Mouse (Mus musculus) hindbrain, embryonic 16.5 days (tissue): ENCODE data around the gene Araf. TPM values are rescaled to one million over a fixed set of nuclear protein-coding genes. Genes with fewer than 3 reads are reported as not detected.

Experiments
- ATAC-seq: fragments of 200-750 bp; cut with Nextera tagmentation; 2 replicates; pipeline ENCODE4 v1.8.0; 2017; ENCODE audit warnings: moderate TSS enrichment, moderate library complexity
- H3K27ac ChIP-seq: fragments of 300-500 bp; sonication (generic); 2 replicates; pipeline ENCODE4 v1.5.1; 2014; ENCODE audit warnings: low read depth, mild to moderate bottlenecking, control low read depth, low read length, moderate library complexity
- H3K27me3 ChIP-seq: fragments of 300-500 bp; sonication (generic); replicated peaks from 2 replicates; pipeline ENCODE4 v1.6.1; 2014; ENCODE audit warnings: low read length; ENCODE audit not compliant: control insufficient read depth, insufficient read depth
- H3K36me3 ChIP-seq: fragments of 300-500 bp; sonication (generic); 2 replicates; pipeline ENCODE4 v1.6.1; 2014; ENCODE audit warnings: mild to moderate bottlenecking, low read length, moderate library complexity, mixed read lengths; ENCODE audit not compliant: control insufficient read depth, insufficient read depth
- H3K4me1 ChIP-seq: fragments of 300-500 bp; sonication (generic); 2 replicates; pipeline ENCODE4 v1.6.1; 2014; ENCODE audit warnings: low read depth, low read length; ENCODE audit not compliant: control insufficient read depth, insufficient read depth
- H3K4me2 ChIP-seq: fragments of 300-500 bp; sonication (generic); 2 replicates; pipeline ENCODE4 v1.6.1; 2014; ENCODE audit warnings: mild to moderate bottlenecking, low read length, control low read depth, moderate library complexity
- H3K4me3 ChIP-seq: fragments of 300-500 bp; sonication (generic); 2 replicates; pipeline ENCODE4 v1.5.1; 2014; ENCODE audit warnings: mild to moderate bottlenecking, low read length, control low read depth, moderate library complexity
- H3K9ac ChIP-seq: fragments of 300-500 bp; sonication (generic); 2 replicates; pipeline ENCODE4 v1.6.1; 2014; ENCODE audit warnings: low read depth, mild to moderate bottlenecking, control low read depth, low read length, moderate library complexity
- H3K9me3 ChIP-seq: fragments of 300-500 bp; sonication (generic); 2 replicates; pipeline ENCODE4 v1.6.1; 2014; ENCODE audit warnings: mild to moderate bottlenecking, low read length, moderate library complexity; ENCODE audit not compliant: control insufficient read depth
- WGBS: fragments of 180-500 bp; shearing (Covaris S2); extraction: QIAGEN DNeasy Blood & Tissue Kit; methylation state at CpG from one replicate; pipeline ENCODE4 v1.1.7; 2014; 5-methylcytosine and 5-hydroxymethylcytosine counted together
- polyA plus RNA-seq: library from polyadenylated mRNA; unstranded; fragments of >200 nt; fragmentation: Nextera tagmentation; extraction: Ambion mirVana; gene quantifications from 2 replicates; pipeline ENCODE4 v1.2.1, GENCODE M21; 2015

The Araf gene
- polyA plus RNA-seq, result 388 and 428 TPM in 2 replicates

- 18% methylated on average over 7 of the region's 7 CpGs for WGBS
- ATAC-seq, result peak; percentile 51; the same call in 1 of the 2 replicates
- no peaks in the 10 kb centered on the region for H3K27me3 ChIP-seq
- no peaks in the 10 kb centered on the region for H3K4me1 ChIP-seq
- H3K36me3 ChIP-seq, result no peaks in the 10 kb centered on the region
- peak within 1 kb of the TSS; percentile 55 for H3K4me2 ChIP-seq
- no peaks in the 10 kb centered on the region for H3K9me3 ChIP-seq
- H3K27ac ChIP-seq, result peak within 1 kb of the TSS; percentile 94
- peak within 1 kb of the TSS; percentile 44 for H3K4me3 ChIP-seq
- peak within 1 kb of the TSS; percentile 70 for H3K9ac ChIP-seq
These were observed at the start of gene Araf for GRCm38 (mm10) chrX:20797681-20798080. Gene Araf, plus strand, starts transcription at chrX:20797814.

- WGBS, result 97% methylated on average over 2 of the region's 2 CpGs
- Histone ChIP-seq H3K4me1 (no peaks in the 10 kb centered on the region), H3K4me3 (no peak overlapping the region), H3K36me3 (no peaks in the 10 kb centered on the region), H3K27ac (no peak overlapping the region), H3K9me3 (no peaks in the 10 kb centered on the region), H3K4me2 (no peak overlapping the region), H3K9ac (no peak overlapping the region), H3K27me3 (no peaks in the 10 kb centered on the region)
- no peak for ATAC-seq
These were observed 48.8 kb upstream of the Araf start for GRCm38 (mm10) chrX:20748829-20749228.

GRCm38 (mm10) chrX:20761201-20761600, 36.4 kb upstream of the Araf start:
- Histone ChIP-seq H3K4me3 (no peak overlapping the region), H3K27ac (no peak overlapping the region), H3K27me3 (no peaks in the 10 kb centered on the region), H3K9ac (no peak overlapping the region), H3K9me3 (no peaks in the 10 kb centered on the region), H3K4me2 (no peak overlapping the region), H3K4me1 (no peaks in the 10 kb centered on the region), H3K36me3 (no peaks in the 10 kb centered on the region)
- no peak for ATAC-seq
- WGBS, result 80% methylated on average over 4 of the region's 4 CpGs

GRCm38 (mm10) chrX:20770697-20771381, 26.8 kb upstream of the Araf start:
- Histone ChIP-seq H3K27ac (no peak overlapping the region), H3K4me1 (no peaks in the 10 kb centered on the region), H3K36me3 (no peaks in the 10 kb centered on the region), H3K9me3 (no peaks in the 10 kb centered on the region), H3K27me3 (no peaks in the 10 kb centered on the region), H3K4me3 (no peak overlapping the region), H3K4me2 (no peak overlapping the region), H3K9ac (no peak overlapping the region)
- ATAC-seq, result peak; percentile 77; the same call in 1 of the 2 replicates
- 12% methylated on average over 1 of the region's 1 CpGs for WGBS

- Histone ChIP-seq H3K36me3 (no peaks in the 10 kb centered on the region), H3K4me3 (no peak overlapping the region), H3K27ac (no peak overlapping the region), H3K9ac (no peak overlapping the region), H3K9me3 (no peaks in the 10 kb centered on the region), H3K4me1 (no peaks in the 10 kb centered on the region), H3K27me3 (no peaks in the 10 kb centered on the region), H3K4me2 (no peak overlapping the region)
- ATAC-seq, result no peak
- WGBS, result 56% methylated on average over 2 of the region's 2 CpGs
These were observed 25.9 kb upstream of the Araf start for GRCm38 (mm10) chrX:20771666-20772065.

- Histone ChIP-seq H3K9me3 (no peaks in the 10 kb centered on the region), H3K27me3 (no peaks in the 10 kb centered on the region), H3K4me3 (no peak overlapping the region), H3K36me3 (no peaks in the 10 kb centered on the region), H3K9ac (no peak overlapping the region), H3K4me2 (no peak overlapping the region), H3K4me1 (no peaks in the 10 kb centered on the region), H3K27ac (no peak overlapping the region)
- ATAC-seq, result no peak
- WGBS, result 65% methylated on average over 19 of the region's 19 CpGs
These were observed 22.2 kb upstream of the Araf start for GRCm38 (mm10) chrX:20775271-20776016.

GRCm38 (mm10) chrX:20777619-20778018, 20.0 kb upstream of the Araf start:
- Histone ChIP-seq H3K4me2 (no peak overlapping the region), H3K27ac (no peak overlapping the region), H3K9ac (no peak overlapping the region), H3K4me1 (no peaks in the 10 kb centered on the region), H3K9me3 (no peaks in the 10 kb centered on the region), H3K4me3 (no peak overlapping the region), H3K27me3 (no peaks in the 10 kb centered on the region), H3K36me3 (no peaks in the 10 kb centered on the region)
- no peak for ATAC-seq

GRCm38 (mm10) chrX:20787309-20787708, 10.3 kb upstream of the Araf start:
- H3K4me2 ChIP-seq, result no peak overlapping the region
- no peaks in the 10 kb centered on the region for H3K4me1 ChIP-seq
- H3K9me3 ChIP-seq, result no peaks in the 10 kb centered on the region
- H3K27me3 ChIP-seq, result no peaks in the 10 kb centered on the region
- H3K36me3 ChIP-seq, result no peaks in the 10 kb centered on the region
- no peak overlapping the region for H3K27ac ChIP-seq
- H3K4me3 ChIP-seq, result no peak overlapping the region
- 86% methylated on average over 2 of the region's 2 CpGs for WGBS
- no peak for ATAC-seq
- H3K9ac ChIP-seq, result no peak overlapping the region

GRCm38 (mm10) chrX:20792417-20792816, 5.2 kb upstream of the Araf start:
- no peak for ATAC-seq
- no peaks in the 10 kb centered on the region for H3K36me3 ChIP-seq
- H3K4me3 ChIP-seq, result no peak overlapping the region

More at GRCm38 (mm10) chrX:20792417-20792816, 5.2 kb upstream of the Araf start:
- Histone ChIP-seq H3K27ac (no peak overlapping the region), H3K4me2 (no peak overlapping the region), H3K27me3 (no peaks in the 10 kb centered on the region), H3K9me3 (no peaks in the 10 kb centered on the region), H3K4me1 (no peaks in the 10 kb centered on the region), H3K9ac (no peak overlapping the region)
- 14% methylated on average over 3 of the region's 3 CpGs for WGBS
